In genomic region chr4:149458526-149458925, GRCm38 (mm10) we compare ENCODE assay signal across 19 mouse cellular contexts. TPM values are rescaled to one million over a fixed set of nuclear protein-coding genes. Genes with fewer than 3 reads are reported as not detected.
"Had no signal": no experiment of that assay in that cellular context is flagged by ENCODE, and none has a peak within 500 bp of the region (broad histone marks: within the 10 kb centered on the region; RNA-seq: fewer than 3 reads in every experiment).

No protein-coding gene starts in this region.

- H3K4me3 ChIP-seq: limb, embryonic 15.5 days; liver, embryonic 12.5 days; midbrain, embryonic 10.5 days; myocyte; neural tube, embryonic 15.5 days; stomach, embryonic 15.5 days had no signal

- H3K4me1 ChIP-seq: limb, embryonic 15.5 days; liver, embryonic 12.5 days; midbrain, embryonic 10.5 days; neural tube, embryonic 15.5 days; stomach, embryonic 15.5 days had no signal

- H3K27ac ChIP-seq: limb, embryonic 15.5 days; liver, embryonic 12.5 days; midbrain, embryonic 10.5 days; neural tube, embryonic 15.5 days; stomach, embryonic 15.5 days had no signal

- H3K36me3 ChIP-seq: limb, embryonic 15.5 days; liver, embryonic 12.5 days; midbrain, embryonic 10.5 days; neural tube, embryonic 15.5 days; stomach, embryonic 15.5 days had no signal

- DNase-seq: layer of hippocampus, postnatal 36 days; lung, postnatal 10 days; lung, postnatal 4 days; midbrain, embryonic 14.5 days; right cerebral cortex, postnatal 4 days; spleen, adult 18-20 months; thymus, postnatal 14 days had no signal

- H3K27me3 ChIP-seq: limb, embryonic 15.5 days; neural tube, embryonic 15.5 days; stomach, embryonic 15.5 days had no signal

RNA-seq across cellular contexts. Expression of gene Rbp7, which starts 3.7 kb away (rescaled TPM):
- total RNA-seq: layer of hippocampus, postnatal 36 days; left cerebral cortex, adult 8-10 months; left cerebral cortex, postnatal 25 days; megakaryocyte, adult 5-6 weeks had no signal
- polyA plus RNA-seq: limb, embryonic 11.5 days; liver, embryonic 12.5 days; midbrain, embryonic 10.5 days; myocyte; neural tube, embryonic 11.5 days; neural tube, embryonic 15.5 days had no signal

RNA-seq across cellular contexts. Expression of gene Tmem274, which starts 18.7 kb away (rescaled TPM):
- total RNA-seq: layer of hippocampus, postnatal 36 days; left cerebral cortex, adult 8-10 months; left cerebral cortex, postnatal 25 days; megakaryocyte, adult 5-6 weeks had no signal
- polyA plus RNA-seq: limb, embryonic 11.5 days; limb, embryonic 15.5 days; lung, embryonic 14.5 days; midbrain, embryonic 14.5 days; myocyte; neural tube, embryonic 11.5 days; neural tube, embryonic 15.5 days had no signal
